ENCODE assay signal across 21 mouse cellular contexts in the genomic region with DNA sequence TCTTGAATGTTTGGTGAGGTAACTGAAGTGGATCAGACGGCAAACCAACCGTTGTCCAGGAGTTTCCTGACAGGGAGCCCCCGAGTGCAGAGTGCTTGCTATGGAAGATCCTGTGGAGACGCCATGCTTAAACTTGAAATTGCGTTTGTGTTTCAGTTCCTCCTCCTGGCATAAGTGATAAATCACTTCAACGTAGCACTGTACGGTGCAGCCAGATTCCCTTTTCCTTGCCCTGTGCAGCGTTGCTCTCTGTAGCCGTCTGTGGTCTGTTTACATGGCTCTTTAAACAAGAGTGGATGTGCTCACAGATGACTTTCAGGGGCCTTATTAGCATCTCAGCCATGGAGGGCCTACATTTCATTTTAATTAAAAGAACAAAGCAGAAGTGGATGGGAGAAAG.
DNase-seq lines count a peak whose midpoint lies in the region; ATAC-seq lines count a peak whose summit lies in the region.
"Had no signal": no experiment of that assay in that cellular context is flagged by ENCODE, and none has a peak within 500 bp of the region (broad histone marks: within the 10 kb centered on the region; RNA-seq: fewer than 3 reads in every experiment).

No protein-coding gene starts in this region.

- no peaks in the 10 kb centered on the region for H3K36me3 ChIP-seq in intestine, embryonic 16.5 days (ENCODE audit: control insufficient read depth, insufficient read depth, low read length)
- H3K36me3 ChIP-seq in intestine, embryonic 15.5 days = no peaks in the 10 kb centered on the region
- H3K36me3 ChIP-seq in lung, embryonic 16.5 days (ENCODE audit: control insufficient read depth, insufficient read depth, low read length) = no peaks in the 10 kb centered on the region; the same call in 1 of the 2 replicates
- no peaks in the 10 kb centered on the region for H3K36me3 ChIP-seq in neural tube, embryonic 14.5 days (ENCODE audit: control insufficient read depth, insufficient read depth, low read length)
- H3K36me3 ChIP-seq: forebrain, embryonic 15.5 days; G1E; midbrain, embryonic 13.5 days had no signal

- no peak for DNase-seq in lung, postnatal 25 days (ENCODE audit: low spot score)
- DNase-seq in spleen, postnatal 14 days (ENCODE audit: low spot score in 2 of 2) = no peak
- DNase-seq: adrenal gland, postnatal 36 days; B cell, adult 2 months; cerebellum, adult 9-10 months; kidney, adult 18-20 months; kidney, postnatal 4 days had no signal

- no peak overlapping the region for H3K9ac ChIP-seq in intestine, embryonic 16.5 days (ENCODE audit: low read depth, low read length)
- H3K9ac ChIP-seq in intestine, embryonic 15.5 days = no peak overlapping the region
- H3K9ac ChIP-seq in lung, embryonic 16.5 days (ENCODE audit: low read length) = no peak overlapping the region
- no peak overlapping the region for H3K9ac ChIP-seq in neural tube, embryonic 14.5 days (replicated peaks; ENCODE audit: low read depth, low read length)
- H3K9ac ChIP-seq: forebrain, embryonic 15.5 days; midbrain, embryonic 13.5 days had no signal

- no peaks in the 10 kb centered on the region for H3K27me3 ChIP-seq in intestine, embryonic 16.5 days (replicated peaks; ENCODE audit: control insufficient read depth, insufficient read depth, low read length)
- no peaks in the 10 kb centered on the region for H3K27me3 ChIP-seq in intestine, embryonic 15.5 days (replicated peaks)
- H3K27me3 ChIP-seq in lung, embryonic 16.5 days (ENCODE audit: control insufficient read depth, insufficient read depth, low read depth, low read length) = no peaks in the 10 kb centered on the region
- no peaks in the 10 kb centered on the region for H3K27me3 ChIP-seq in neural tube, embryonic 14.5 days (ENCODE audit: control insufficient read depth, insufficient read depth, low read length)
- H3K27me3 ChIP-seq: CH12.LX; forebrain, embryonic 15.5 days; midbrain, embryonic 13.5 days; Patski had no signal

- ATAC-seq in intestine, embryonic 16.5 days = peak; percentile 53; the same call in 1 of the 2 replicates
- ATAC-seq in intestine, embryonic 15.5 days = no peak
- 0 out of 2 replicates have a peak, but pooled peaks have one; percentile 34 for ATAC-seq in lung, embryonic 16.5 days (ENCODE audit: low read depth)
- ATAC-seq in granulocyte monocyte progenitor cell, adult 5-6 weeks (replicated peaks; ENCODE audit: poor library complexity, severe bottlenecking) = peak; percentile 80
- ATAC-seq in neural tube, embryonic 14.5 days (ENCODE audit: low read depth) = 0 out of 2 replicates have a peak, but pooled peaks have one; percentile 42
- ATAC-seq: forebrain, embryonic 15.5 days; midbrain, embryonic 13.5 days; Patski had no signal

- H3K4me2 ChIP-seq in intestine, embryonic 16.5 days (ENCODE audit: low read depth, low read length) = no peak overlapping the region
- H3K4me2 ChIP-seq in intestine, embryonic 15.5 days (replicated peaks) = no peak overlapping the region
- no peak overlapping the region for H3K4me2 ChIP-seq in lung, embryonic 16.5 days (ENCODE audit: low read depth, low read length)
- no peak overlapping the region for H3K4me2 ChIP-seq in neural tube, embryonic 14.5 days (ENCODE audit: low read depth, low read length)
- H3K4me2 ChIP-seq: forebrain, embryonic 15.5 days; heart, embryonic 11.5 days; midbrain, embryonic 13.5 days had no signal

- WGBS in intestine, embryonic 16.5 days = 31% methylated on average over 9 of the region's 9 CpGs
- 32% methylated on average over 9 of the region's 9 CpGs for WGBS in intestine, embryonic 15.5 days
- WGBS in lung, embryonic 16.5 days = 19% methylated on average over 9 of the region's 9 CpGs
- 17% methylated on average over 9 of the region's 9 CpGs for WGBS in neural tube, embryonic 14.5 days

- no peak overlapping the region for H3K27ac ChIP-seq in intestine, embryonic 16.5 days (ENCODE audit: low read length)
- no peak overlapping the region for H3K27ac ChIP-seq in intestine, embryonic 15.5 days
- 0 out of 2 replicates have a peak overlapping the region, but pooled peaks have one; percentile 8 for H3K27ac ChIP-seq in lung, embryonic 16.5 days (ENCODE audit: low read length)
- H3K27ac ChIP-seq in neural tube, embryonic 14.5 days (ENCODE audit: low read depth, low read length) = peak overlapping the region; percentile 1; the same call in 1 of the 2 replicates
- H3K27ac ChIP-seq: embryonic facial prominence, embryonic 10.5 days; forebrain, embryonic 15.5 days; macrophage; midbrain, embryonic 13.5 days had no signal

- H3K4me1 ChIP-seq in intestine, embryonic 16.5 days (ENCODE audit: control insufficient read depth, insufficient read depth, low read length) = peaks cover 12% of the 10 kb centered on the region
- H3K4me1 ChIP-seq in intestine, embryonic 15.5 days (replicated peaks) = peaks cover 12% of the 10 kb centered on the region; the same call in 1 of the 2 replicates
- H3K4me1 ChIP-seq in lung, embryonic 16.5 days (replicated peaks; ENCODE audit: control insufficient read depth, insufficient read depth, low read length) = peaks cover 18% of the 10 kb centered on the region
- H3K4me1 ChIP-seq in neural tube, embryonic 14.5 days (ENCODE audit: control insufficient read depth, insufficient read depth, low read length) = peaks cover 6% of the 10 kb centered on the region; the same call in 1 of the 2 replicates

- no peak overlapping the region for H3K4me3 ChIP-seq in intestine, embryonic 16.5 days (ENCODE audit: low read length)
- H3K4me3 ChIP-seq in intestine, embryonic 15.5 days (replicated peaks) = no peak overlapping the region
- no peak overlapping the region for H3K4me3 ChIP-seq in lung, embryonic 16.5 days (ENCODE audit: low read length)
- no peak overlapping the region for H3K4me3 ChIP-seq in neural tube, embryonic 14.5 days (ENCODE audit: low read depth, low read length)
- H3K4me3 ChIP-seq: embryonic facial prominence, embryonic 10.5 days; forebrain, embryonic 15.5 days; midbrain, embryonic 13.5 days; myocyte had no signal

- H3K9me3 ChIP-seq in intestine, embryonic 16.5 days (ENCODE audit: control insufficient read depth, low read length) = no peaks in the 10 kb centered on the region
- H3K9me3 ChIP-seq in intestine, embryonic 15.5 days = no peaks in the 10 kb centered on the region
- no peaks in the 10 kb centered on the region for H3K9me3 ChIP-seq in lung, embryonic 16.5 days (ENCODE audit: control insufficient read depth, low read length)
- no peaks in the 10 kb centered on the region for H3K9me3 ChIP-seq in neural tube, embryonic 14.5 days (ENCODE audit: control insufficient read depth, low read length)
- H3K9me3 ChIP-seq: embryonic facial prominence, embryonic 10.5 days; forebrain, embryonic 15.5 days; midbrain, embryonic 13.5 days had no signal

Comparison
In these comparisons a context has a peak if more than half of its experiments do, and no peak if none do; other contexts are left out.
1. H3K27ac ChIP-seq: peak in lung, embryonic 16.5 days (single experiment) and neural tube, embryonic 14.5 days (single experiment); none in intestine, embryonic 16.5 days (single experiment) and intestine, embryonic 15.5 days (single experiment).